Mouse (Mus musculus): Measurements from ENCODE around the gene Atpif1. TPM values are rescaled to one million over a fixed set of nuclear protein-coding genes. Genes with fewer than 3 reads are reported as not detected.
"Not testable (repeated sequence)": the region's sequence is repeated elsewhere in the genome, so short reads cannot be mapped to it uniquely, and the experiment has no call there.

Gene Atpif1
- total RNA-seq (2021), result 100 to 1,000 TPM; 415 to 443 TPM

- DNase-seq, result peak; percentile 87 to 88
These were observed at the start of gene Atpif1 for GRCm38 (mm10) chr4:132532981-132533916. Gene Atpif1, minus strand, starts transcription at chr4:132533659.

- DNase-seq, result no peak
These were observed 41.4 kb upstream of the Atpif1 start for GRCm38 (mm10) chr4:132574809-132575347.

- no peak for DNase-seq
These were observed 39.9 kb upstream of the Atpif1 start for GRCm38 (mm10) chr4:132573327-132573726.

GRCm38 (mm10) chr4:132571190-132571589 lies 37.7 kb upstream of the Atpif1 start:
- no peak for DNase-seq

GRCm38 (mm10) chr4:132569115-132569514 lies 35.7 kb upstream of the Atpif1 start:
- no peak for DNase-seq

GRCm38 (mm10) chr4:132567361-132567779 lies 33.9 kb upstream of the Atpif1 start:
- DNase-seq, result no peak

GRCm38 (mm10) chr4:132565089-132565747 lies 31.8 kb upstream of the Atpif1 start:
- peak in 1 of 2 experiments; percentile 17 for DNase-seq

GRCm38 (mm10) chr4:132563965-132564364 lies 30.5 kb upstream of the Atpif1 start, which contains the start of gene Ptafr:
Gene Ptafr, plus strand, starts transcription at chr4:132564067.
- no peak for DNase-seq

- no peak for DNase-seq
These were observed 29.8 kb upstream of the Atpif1 start for GRCm38 (mm10) chr4:132563261-132563660.

- DNase-seq, result not testable (repeated sequence)
These were observed 22.1 kb upstream of the Atpif1 start for GRCm38 (mm10) chr4:132555550-132555949.

- no peak for DNase-seq
These were observed 21.2 kb upstream of the Atpif1 start for GRCm38 (mm10) chr4:132554653-132555052.

GRCm38 (mm10) chr4:132554221-132554620 lies 20.8 kb upstream of the Atpif1 start:
- no peak for DNase-seq

- DNase-seq, result peak; percentile 37 to 54
These were observed 12.4 kb upstream of the Atpif1 start for GRCm38 (mm10) chr4:132545851-132546250.

GRCm38 (mm10) chr4:132542724-132543123 lies 9.3 kb upstream of the Atpif1 start:
- no peak for DNase-seq

- no peak for DNase-seq
These were observed 8.0 kb upstream of the Atpif1 start for GRCm38 (mm10) chr4:132541413-132541812.

- DNase-seq, result no peak
These were observed 6.0 kb upstream of the Atpif1 start for GRCm38 (mm10) chr4:132539481-132539880.

GRCm38 (mm10) chr4:132535406-132536121 lies 2.1 kb upstream of the Atpif1 start, which contains the start of gene Dnajc8:
Gene Dnajc8, plus strand, starts transcription at chr4:132535550.
- peak; percentile 91 to 92 for DNase-seq

- DNase-seq, result no peak
These were observed 963 bp downstream of the Atpif1 start for GRCm38 (mm10) chr4:132532496-132532895.

- DNase-seq, result no peak
These were observed 3.2 kb downstream of the Atpif1 start for GRCm38 (mm10) chr4:132530033-132530804.

- no peak for DNase-seq
These were observed 4.1 kb downstream of the Atpif1 start for GRCm38 (mm10) chr4:132529344-132529743.

- DNase-seq, result no peak
These were observed 5.4 kb downstream of the Atpif1 start for GRCm38 (mm10) chr4:132527917-132528522.

Measured in layer of hippocampus, postnatal 36 days (tissue).